Mouse (Mus musculus): ENCODE results near the gene Slc39a12.

The Slc39a12 gene

GRCm38 (mm10) chr2:14388162-14388561 lies at the start of gene Slc39a12:
Gene Slc39a12, plus strand, starts transcription at chr2:14388316.
- no peak for DNase-seq (ENCODE audit: extremely low read depth, low read depth, low spot score)

- DNase-seq (ENCODE audit: extremely low read depth, low read depth, low spot score): peak; percentile 77
These were observed 46.3 kb upstream of the Slc39a12 start for GRCm38 (mm10) chr2:14341652-14342308.

GRCm38 (mm10) chr2:14342309-14342839 lies 45.7 kb upstream of the Slc39a12 start:
- no peak for DNase-seq (ENCODE audit: extremely low read depth, low read depth, low spot score)

- DNase-seq (ENCODE audit: extremely low read depth, low read depth, low spot score): no peak
These were observed 740 bp downstream of the Slc39a12 start for GRCm38 (mm10) chr2:14388856-14389255.

- DNase-seq (ENCODE audit: extremely low read depth, low read depth, low spot score): no peak
These were observed 2.8 kb downstream of the Slc39a12 start for GRCm38 (mm10) chr2:14390900-14391299.

- no peak for DNase-seq (ENCODE audit: extremely low read depth, low read depth, low spot score)
These were observed 14.9 kb downstream of the Slc39a12 start for GRCm38 (mm10) chr2:14403000-14403399.

- DNase-seq (ENCODE audit: extremely low read depth, low read depth, low spot score): no peak
These were observed 40.9 kb downstream of the Slc39a12 start for GRCm38 (mm10) chr2:14428987-14429386.

- DNase-seq (ENCODE audit: extremely low read depth, low read depth, low spot score): no peak
These were observed 59.2 kb downstream of the Slc39a12 start for GRCm38 (mm10) chr2:14447322-14447721.

GRCm38 (mm10) chr2:14450866-14451265 lies 62.8 kb downstream of the Slc39a12 start:
- no peak for DNase-seq (ENCODE audit: extremely low read depth, low read depth, low spot score)

- DNase-seq (ENCODE audit: extremely low read depth, low read depth, low spot score): no peak
These were observed 67.0 kb downstream of the Slc39a12 start for GRCm38 (mm10) chr2:14454946-14455631.

GRCm38 (mm10) chr2:14464438-14464837 lies 76.3 kb downstream of the Slc39a12 start:
- DNase-seq (ENCODE audit: extremely low read depth, low read depth, low spot score): no peak

- DNase-seq (ENCODE audit: extremely low read depth, low read depth, low spot score): no peak
These were observed 106.0 kb downstream of the Slc39a12 start for GRCm38 (mm10) chr2:14494132-14494531.

GRCm38 (mm10) chr2:14496150-14496549 lies 108.0 kb downstream of the Slc39a12 start:
- no peak for DNase-seq (ENCODE audit: extremely low read depth, low read depth, low spot score)

GRCm38 (mm10) chr2:14502482-14502881 lies 114.4 kb downstream of the Slc39a12 start:
- no peak for DNase-seq (ENCODE audit: extremely low read depth, low read depth, low spot score)

GRCm38 (mm10) chr2:14518237-14518636 lies 130.1 kb downstream of the Slc39a12 start:
- DNase-seq (ENCODE audit: extremely low read depth, low read depth, low spot score): no peak

GRCm38 (mm10) chr2:14534325-14535077 lies 146.4 kb downstream of the Slc39a12 start:
- no peak for DNase-seq (ENCODE audit: extremely low read depth, low read depth, low spot score)

GRCm38 (mm10) chr2:14535246-14535671 lies 147.1 kb downstream of the Slc39a12 start:
- DNase-seq (ENCODE audit: extremely low read depth, low read depth, low spot score): no peak

GRCm38 (mm10) chr2:14537781-14538180 lies 149.7 kb downstream of the Slc39a12 start:
- DNase-seq (ENCODE audit: extremely low read depth, low read depth, low spot score): no peak

- no peak for DNase-seq (ENCODE audit: extremely low read depth, low read depth, low spot score)
These were observed 155.2 kb downstream of the Slc39a12 start for GRCm38 (mm10) chr2:14543355-14543754.

GRCm38 (mm10) chr2:14543773-14544172 lies 155.7 kb downstream of the Slc39a12 start:
- no peak for DNase-seq (ENCODE audit: extremely low read depth, low read depth, low spot score)
